Mouse (Mus musculus): ENCODE measurements around the gene Rbpjl.

DNA sequence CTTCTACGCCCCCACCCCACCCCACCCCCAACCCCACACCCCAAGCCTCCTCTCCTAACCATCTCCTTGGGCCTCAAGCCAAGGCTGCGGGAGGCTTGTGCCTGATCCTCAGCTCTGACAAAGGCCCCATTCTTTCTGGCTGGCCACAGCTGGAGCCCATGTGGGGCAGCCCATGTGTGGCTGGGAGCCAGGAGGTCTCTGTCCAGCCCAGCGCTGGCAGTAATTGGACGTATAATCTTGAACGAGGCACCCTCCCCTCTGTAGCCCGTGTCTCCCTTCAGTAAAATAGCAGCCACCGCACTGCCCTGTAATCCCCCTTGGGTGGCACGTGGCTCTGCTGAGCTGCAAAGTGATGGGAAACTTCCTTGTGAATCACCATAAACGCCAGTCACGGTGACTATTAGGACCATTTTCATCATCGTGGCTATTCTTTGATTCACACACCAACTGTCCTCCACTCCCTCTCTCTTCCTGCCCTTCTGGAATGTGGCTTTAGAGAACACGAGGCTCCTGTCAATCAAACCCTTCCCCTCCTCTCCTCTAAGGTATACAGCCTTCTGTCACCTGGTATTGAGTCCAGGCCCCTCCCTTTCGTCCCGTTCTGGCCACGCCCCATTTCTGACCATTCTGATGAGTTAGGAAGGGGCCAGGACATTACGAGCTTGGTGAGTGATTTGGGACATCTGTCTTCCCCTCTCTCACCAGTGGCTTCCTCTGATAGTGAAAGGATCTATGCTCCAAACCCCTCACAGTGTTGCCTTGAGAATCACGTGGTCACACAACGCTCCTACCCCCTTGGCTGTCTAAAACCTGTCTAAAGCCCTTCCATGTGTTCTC, 16.8 kb upstream of the Rbpjl start:
- TF ChIP-seq EP300 (IDR thresholded peaks at IDR 0.05; ENCODE audit: insufficient read depth, low read depth, low read length) (no peak), CTCF (IDR thresholded peaks at IDR 0.05) (no peak)
